Mouse (Mus musculus): ENCODE data around the gene Plekha8.

DNA sequence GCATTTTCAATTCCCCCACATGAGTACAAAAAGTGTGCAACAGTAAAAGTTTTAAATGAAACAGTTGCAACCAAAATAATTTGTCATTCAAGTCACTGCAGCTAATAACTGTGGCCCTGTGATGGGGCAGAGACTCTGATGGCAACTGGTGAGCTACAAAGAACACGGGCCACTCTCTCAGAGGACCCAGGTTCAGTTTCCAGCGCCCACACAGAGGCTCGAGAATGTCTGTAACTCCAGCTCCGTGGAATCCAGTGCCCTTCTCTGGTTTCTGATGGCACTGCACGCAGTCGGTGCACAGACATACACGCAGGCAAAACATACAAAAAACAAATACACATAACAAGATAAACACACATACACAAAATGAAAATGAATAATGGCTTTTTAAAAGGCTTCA lies 37.2 kb upstream of the Plekha8 start:
- no peak for TF ChIP-seq CTCF (IDR thresholded peaks at IDR 0.05; ENCODE audit: extremely low read depth, insufficient read depth, insufficient read length, insufficient replicate concordance)
- TF ChIP-seq POLR2A (IDR thresholded peaks at IDR 0.05; ENCODE audit: low read depth, low read length) = no peak

Data from spleen, adult 2 months (tissue).